Mouse (Mus musculus) layer of hippocampus, postnatal 36 days (tissue): ENCODE results near the gene Pigb. TPM values are rescaled to one million over a fixed set of nuclear protein-coding genes. Genes with fewer than 3 reads are reported as not detected.

ENCODE experiments used
- DNase-seq, 2 experiments: peaks; one replicate each; pipeline ENCODE4 v3.0.0; 2022
- microRNA-seq, 2 experiments: library from miRNA; unstranded; fragments of <30 nt; microRNA quantifications; one replicate each; pipeline ENCODE4 v1.2.0; 2021
- total RNA-seq, 2 experiments: library from RNA; stranded (reverse); gene quantifications; 2 replicates each; pipeline ENCODE4 v1.2.3; 2021

Pigb gene
- total RNA-seq, 2 experiments from 2014 or later, result 12.5 to 15.1 TPM

DNA sequence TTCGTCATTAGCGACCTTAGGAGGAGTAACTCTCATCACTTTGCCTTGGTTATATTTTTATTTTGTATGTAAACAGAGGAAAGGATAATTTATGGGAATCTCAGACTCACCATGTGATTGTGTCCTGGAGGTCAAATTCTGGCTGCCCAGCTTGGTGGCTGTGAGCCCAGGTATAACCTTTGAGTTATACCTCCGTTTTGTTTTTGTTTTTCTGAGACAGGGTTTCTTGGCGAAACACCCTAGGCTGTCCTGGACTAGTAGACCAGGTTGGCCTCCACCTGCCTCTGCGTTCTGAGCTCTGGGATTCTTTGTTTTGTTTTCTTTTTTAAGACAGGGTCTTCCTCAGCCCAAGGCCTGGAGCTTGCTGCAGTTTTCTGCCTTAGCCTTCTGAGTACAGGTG lies 51.5 kb downstream of the Pigb start:
- DNase-seq, result no peak

DNA sequence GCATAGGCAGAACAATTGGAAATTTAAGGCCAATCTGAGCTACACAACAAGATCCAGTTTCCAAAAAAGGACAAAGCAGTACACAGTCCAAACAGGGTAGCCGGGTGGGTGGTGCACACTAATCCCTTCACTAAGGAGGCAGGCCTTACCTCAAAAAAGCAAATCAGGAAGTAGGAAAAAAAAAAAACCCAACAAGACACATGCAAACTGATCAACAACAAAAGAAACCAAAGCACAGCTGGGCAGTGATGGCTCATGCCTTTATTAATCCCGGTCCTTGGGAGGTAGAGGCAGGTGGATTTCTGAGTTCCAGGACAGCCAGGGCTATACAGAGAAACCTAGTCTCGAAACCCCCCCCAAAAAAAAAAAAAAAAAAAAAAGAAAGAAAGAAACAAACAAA lies 52.5 kb downstream of the Pigb start:
- no peak for DNase-seq

DNA sequence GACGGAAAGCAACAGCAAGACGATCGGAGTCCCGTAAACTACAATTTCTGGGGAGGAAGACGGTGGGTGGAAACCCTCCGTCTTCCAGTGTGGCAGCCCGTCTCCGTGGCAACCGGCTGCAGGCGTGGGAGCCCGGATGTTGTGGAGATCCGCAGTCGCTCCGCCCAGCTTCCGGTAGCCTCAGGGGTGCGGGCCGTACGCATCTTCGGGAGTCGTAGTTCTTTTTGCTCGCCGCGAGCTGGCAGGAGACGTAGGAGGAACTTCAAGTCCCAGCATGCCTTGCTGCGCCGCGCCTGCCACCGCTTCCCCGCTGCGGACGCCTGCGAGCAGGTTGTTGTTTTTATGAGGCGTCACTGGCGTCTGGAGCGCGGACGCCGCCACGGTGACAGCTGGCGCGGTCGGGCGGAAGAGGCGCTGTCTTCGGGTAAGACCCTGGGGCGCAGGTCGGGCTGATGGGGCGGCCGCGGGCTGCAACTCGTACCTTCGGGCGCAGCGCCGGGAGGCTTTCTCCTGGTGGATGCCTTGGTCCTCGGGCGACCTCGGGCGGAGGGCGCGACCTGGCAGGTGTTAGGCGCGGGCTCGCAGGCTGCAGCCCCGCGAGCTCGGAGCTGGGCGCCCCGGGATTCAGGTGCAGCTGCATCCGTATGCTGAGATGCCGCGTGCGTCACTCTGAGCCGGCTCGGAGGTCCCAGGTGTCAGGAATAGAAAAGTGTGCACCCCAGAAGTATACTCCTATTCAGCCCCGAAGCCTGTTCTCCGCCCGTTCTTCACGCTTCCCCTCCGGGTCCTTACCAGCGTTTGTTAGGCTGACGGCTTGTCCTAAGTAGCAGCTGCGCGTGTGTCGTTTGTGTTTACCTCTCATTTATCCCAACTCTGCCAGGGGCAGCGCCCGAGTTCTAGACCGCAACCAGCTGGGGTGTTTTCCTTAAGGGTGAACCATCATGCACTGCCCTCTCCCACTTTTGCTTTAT lies 54.6 kb downstream of the Pigb start, which contains the start of the genes Ccpg1os and Ccpg1:
Ccpg1os (minus strand) TSS at position 133 of the 971 bp plus-strand sequence.
Ccpg1 (plus strand) TSS at position 180 of the 971 bp plus-strand sequence.
- peak; percentile 94 to 97 for DNase-seq

DNA sequence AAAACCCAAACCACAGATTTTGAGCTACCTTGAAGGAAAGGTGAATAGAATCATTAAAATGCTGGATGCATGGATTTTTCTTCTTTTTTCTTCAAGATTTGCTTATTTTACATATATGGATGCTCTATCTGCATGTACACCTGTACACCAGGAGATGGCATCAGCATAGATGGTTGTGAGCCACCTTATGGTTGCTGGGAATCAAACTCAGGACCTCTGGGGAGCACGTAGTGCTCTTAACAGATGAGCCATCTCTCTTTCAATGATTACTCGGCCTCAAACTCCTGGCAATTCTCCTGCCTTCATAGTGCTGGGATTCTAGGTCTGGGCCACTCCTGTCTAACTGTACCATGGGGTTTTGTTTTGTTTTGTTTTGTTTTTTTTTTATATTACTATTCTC lies 57.1 kb downstream of the Pigb start:
- no peak for DNase-seq

DNA sequence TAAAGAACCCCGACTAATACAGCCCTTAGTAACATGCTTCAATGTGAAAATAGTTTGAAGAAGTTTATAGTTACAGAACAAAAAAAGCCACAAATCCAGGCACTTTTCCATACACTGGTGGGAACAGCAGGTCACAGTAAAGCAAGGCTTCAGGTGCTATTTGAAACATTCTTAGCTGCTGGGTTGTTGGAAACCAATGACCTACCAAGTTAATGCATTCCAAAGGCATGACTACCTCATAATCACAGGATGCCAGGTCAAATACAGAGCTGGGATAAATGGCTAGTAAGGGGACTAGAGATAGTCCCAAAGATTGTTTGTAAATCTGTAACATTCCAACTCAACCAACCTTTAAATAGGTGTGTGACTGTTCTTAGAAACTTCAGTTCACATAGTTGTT lies 64.9 kb downstream of the Pigb start:
- no peak for DNase-seq

DNA sequence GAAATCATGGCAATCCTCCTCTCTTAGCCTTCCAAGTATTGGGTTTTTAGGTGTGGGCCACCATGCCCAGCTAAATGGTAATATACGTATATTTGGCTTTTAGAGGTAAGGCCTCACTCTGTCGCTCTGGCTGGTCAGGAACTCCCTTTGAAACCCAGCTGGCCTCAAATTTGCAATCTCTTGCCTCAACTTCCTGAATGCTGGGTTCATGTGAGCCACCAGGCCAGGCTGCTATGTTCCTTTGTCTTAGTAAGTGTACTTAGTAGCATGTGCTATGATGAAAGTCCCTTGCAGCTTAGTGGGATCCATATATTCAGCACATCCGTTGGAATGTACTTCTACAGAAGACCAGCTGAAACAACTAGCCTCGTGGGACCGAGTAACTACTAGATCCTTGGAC lies 65.4 kb downstream of the Pigb start:
- DNase-seq, result no peak

DNA sequence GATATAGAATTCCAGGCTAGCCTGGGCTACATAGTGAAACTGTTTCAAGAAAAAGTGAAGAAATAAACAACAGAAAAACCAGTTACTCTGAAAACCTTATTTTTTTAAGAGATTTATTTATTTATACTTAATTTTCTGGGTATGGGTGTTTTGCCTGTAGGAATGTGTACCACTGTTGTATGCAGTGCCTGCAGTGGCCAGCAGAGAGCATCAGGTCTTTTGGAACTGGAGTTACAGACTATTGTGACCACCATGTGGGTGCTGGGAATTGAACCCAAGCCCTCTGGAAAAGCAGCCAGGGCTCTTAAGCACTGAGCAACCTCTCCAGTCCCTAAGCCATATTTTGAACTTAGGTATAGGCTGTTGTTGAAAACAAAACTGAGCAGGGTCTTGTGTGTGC lies 67.2 kb downstream of the Pigb start:
- no peak for DNase-seq

DNA sequence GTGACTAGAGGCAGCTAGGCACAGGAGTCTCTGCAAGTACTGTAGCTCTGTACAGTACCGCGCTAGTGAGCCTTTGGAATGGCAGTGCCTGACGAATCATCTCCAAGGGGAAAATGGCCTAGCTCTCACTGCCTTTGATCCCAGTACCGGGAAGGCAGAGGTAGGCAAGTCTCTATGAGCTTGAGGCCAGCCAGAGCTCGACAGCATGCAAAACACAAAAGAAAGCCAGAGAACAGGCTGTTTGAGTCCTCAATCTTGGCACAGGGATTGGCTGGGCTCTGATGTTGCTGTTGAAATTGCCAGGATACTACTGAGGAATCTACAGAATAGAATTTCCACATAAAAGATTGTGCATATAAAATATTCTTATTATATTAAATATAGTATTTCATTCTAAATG lies 67.7 kb downstream of the Pigb start:
- DNase-seq, result peak; percentile 25 to 27

DNA sequence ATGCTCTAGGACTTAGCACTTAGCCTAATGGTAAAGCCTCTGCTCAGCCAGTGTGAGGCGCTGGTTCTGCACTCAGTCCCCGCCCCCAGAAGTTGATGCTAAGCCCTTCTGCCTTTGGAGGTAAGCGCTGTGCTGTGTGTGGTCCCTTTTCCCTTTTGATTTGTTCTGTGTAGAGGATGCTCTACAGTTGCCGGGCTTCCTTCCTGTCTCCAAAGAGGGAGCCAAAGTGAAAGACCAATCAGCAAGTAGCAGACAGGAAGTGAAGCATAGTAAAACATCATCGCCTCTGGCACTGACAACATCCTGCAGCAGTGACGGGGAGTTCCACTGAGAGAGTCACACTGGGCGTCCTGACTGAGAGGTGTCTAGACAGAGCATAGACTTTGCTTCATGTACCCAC lies 70.3 kb downstream of the Pigb start:
- DNase-seq, result no peak

DNA sequence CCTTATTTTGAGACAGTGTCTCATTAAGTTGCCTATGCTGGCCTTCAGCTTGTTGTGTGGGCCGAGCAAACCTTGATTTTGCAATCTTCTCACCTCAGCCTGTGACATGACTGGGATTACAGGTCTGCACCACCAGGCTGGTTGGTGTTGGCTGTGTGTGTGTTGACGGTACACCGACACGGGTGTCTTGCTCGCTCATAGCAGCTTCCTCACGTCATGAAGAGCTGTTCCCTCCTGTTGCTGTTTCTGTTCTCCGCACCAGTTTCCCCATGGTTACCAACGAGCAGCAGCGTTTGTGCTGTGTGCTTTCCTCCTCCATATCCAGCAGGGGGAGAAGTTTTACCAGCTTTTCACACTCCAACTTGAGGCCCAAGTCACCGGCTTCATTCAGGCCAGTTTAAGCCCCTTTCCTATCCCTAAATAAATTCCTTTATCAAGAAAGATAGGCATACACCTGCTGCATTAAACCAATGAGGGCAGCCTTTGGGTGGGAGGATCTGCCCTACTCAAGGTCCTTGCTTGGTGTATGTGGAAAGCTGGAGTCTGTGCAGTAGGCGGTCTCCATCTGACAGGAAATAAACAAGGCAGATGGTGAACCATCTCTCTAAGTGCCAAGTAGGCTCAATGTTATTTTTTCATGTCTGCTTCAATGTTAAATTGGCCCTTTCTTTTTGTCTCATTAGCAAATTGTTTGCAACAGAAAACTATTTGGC lies 71.7 kb downstream of the Pigb start:
- peak; percentile 79 to 83 for DNase-seq

DNA sequence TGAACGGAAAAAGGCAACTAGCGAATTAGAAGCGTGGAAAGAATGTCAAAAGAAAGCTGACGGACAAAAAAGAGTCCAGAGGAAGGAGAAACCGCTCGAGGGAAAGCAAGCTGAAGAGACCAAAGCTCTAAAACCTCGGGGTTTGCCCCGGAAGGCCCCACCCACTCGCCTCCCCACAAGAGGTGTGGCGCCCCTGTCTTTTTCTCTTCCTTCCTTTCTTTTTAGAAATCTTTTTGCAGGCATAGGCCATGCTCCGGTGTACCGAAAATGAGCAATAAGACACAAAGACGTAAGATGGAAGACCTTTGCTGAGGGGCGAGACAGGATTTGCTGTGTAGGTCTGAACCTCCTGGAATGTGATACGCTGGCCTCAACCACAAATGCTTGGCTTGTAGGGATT lies 78.2 kb downstream of the Pigb start:
- no peak for DNase-seq

DNA sequence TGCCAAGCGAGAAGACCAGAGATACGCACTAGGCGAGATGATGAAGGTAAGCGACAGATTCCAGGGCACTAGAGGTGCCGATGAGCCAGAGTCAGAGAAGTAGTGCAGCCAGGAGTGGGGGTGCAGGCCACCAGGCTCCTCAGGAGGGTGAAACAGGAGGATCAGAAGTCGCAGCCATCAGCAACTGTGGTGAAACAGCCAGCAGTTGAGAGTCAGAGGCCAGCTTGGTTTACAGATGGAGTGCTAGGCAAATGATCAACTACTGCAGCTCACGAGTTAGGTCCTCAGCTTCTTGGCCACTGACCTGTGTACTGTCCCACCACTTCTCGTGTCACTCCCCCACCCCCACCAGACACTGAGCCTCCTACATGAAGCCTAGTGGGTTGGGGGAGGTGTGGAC lies 78.8 kb downstream of the Pigb start:
- DNase-seq, result no peak

DNA sequence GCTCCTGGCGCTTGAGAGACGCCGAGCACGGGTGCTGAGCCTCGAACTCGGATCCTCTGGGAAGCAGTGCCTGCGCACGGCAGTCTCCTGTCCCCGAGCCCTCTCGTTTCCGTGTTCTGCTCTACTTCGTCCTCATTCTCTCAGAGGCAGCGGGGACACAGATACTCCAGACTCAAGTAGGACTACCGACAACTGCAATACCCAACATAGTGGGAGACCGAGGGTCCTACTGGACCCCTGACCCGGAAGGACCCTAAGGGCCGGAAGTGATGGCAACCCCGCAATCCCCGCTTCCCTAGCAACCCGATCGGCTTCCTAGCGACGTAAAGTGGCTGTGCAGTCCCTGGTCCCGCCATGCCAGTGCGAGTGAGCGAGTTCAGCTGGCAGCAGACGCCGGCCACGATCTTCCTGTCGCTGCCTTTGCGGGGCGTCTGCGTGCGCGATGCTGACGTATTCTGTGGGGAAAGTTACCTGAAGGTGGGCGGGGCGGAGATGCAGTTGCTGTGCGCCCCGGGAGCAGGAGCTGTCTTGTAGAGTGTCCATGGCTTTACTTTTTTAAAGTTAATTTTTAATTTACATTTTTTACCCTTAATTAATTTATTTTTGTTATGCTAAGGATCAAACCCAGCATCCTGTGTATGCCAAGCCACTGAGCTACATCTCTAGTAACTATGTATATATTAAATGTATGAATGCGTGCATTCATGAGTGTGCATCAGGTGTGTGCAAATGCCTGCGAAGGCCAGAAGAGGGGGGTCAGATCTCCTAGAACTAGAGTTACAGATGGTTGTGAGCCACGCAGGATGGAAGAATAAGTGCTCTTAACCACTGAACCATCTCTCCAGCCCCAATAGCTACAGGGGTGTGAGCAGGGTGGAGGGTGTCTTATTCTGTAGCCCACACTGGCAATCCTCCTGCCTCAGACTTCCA lies 81.4 kb downstream of the Pigb start, which contains the start of the genes Dyx1c1 and Gm44503:
Dyx1c1 (plus strand) TSS at position 265 of the 930 bp plus-strand sequence.
Gm44503 (plus strand) TSS at position 332 of the 930 bp plus-strand sequence.
- DNase-seq, result peak; percentile 64 to 68

Small RNA genes within 50 kb of the gene (microRNA-seq; reads per million reads assigned to microRNA genes)
- gene Gm27353, result 0 reads per million in 2 experiments

Other genes starting within 250 kb of the Pigb start
- gene Prtg, start 233.5 kb downstream of the Pigb start, total RNA-seq, result 1 to 10 TPM; 2.3 to 3.0 TPM
- 10 to 100 TPM; 29.5 to 30.8 TPM for gene Pygo1, start 114.7 kb downstream of the Pigb start, total RNA-seq
- gene Dyx1c1, start 81.6 kb downstream of the Pigb start, total RNA-seq, result 1 to 10 TPM; 2.2 to 2.6 TPM
- under 1 TPM; 0.27 to 0.33 TPM for gene Gm44503, start 81.5 kb downstream of the Pigb start, total RNA-seq
- gene Ccpg1os, start 55.0 kb downstream of the Pigb start, total RNA-seq, result 10 to 100 TPM; 11.0 to 11.7 TPM
- 100 to 1,000 TPM; 160 to 172 TPM for gene Ccpg1, start 54.9 kb downstream of the Pigb start, total RNA-seq
- gene Rab27a, start 4.5 kb upstream of the Pigb start, total RNA-seq, result 10 to 100 TPM; 12.7 to 17.2 TPM
- gene Khdc3, start 61.5 kb upstream of the Pigb start, total RNA-seq, result 1 to 10 TPM; 6.4 to 8.1 TPM
- gene Gm20509, start 62.1 kb upstream of the Pigb start, total RNA-seq, result not detected
- gene Rsl24d1, start 73.0 kb upstream of the Pigb start, total RNA-seq, result 10 to 100 TPM; 64.7 to 66.0 TPM